Mouse (Mus musculus) heart, adult 18-20 months (tissue): ENCODE results near the gene Ltb4r2. TPM values are rescaled to one million over a fixed set of nuclear protein-coding genes. Genes with fewer than 3 reads are reported as not detected.

ENCODE experiments used
- DNase-seq, 2 experiments: peaks; one replicate each; pipeline ENCODE4 v3.0.0; 2021 to 2022; ENCODE audit warnings: mixed read lengths in 1 of 2
- total RNA-seq, 2 experiments: library from RNA; stranded (reverse); gene quantifications; 2 replicates each; pipeline ENCODE4 v1.2.3; 2021

Ltb4r2 gene
- total RNA-seq, 2 experiments from 2014 or later = 0.21 to 0.25 TPM

- DNase-seq = no peak
These were observed 24.0 kb upstream of the Ltb4r2 start for GRCm38 (mm10) chr14:55737086-55737687.

DNA sequence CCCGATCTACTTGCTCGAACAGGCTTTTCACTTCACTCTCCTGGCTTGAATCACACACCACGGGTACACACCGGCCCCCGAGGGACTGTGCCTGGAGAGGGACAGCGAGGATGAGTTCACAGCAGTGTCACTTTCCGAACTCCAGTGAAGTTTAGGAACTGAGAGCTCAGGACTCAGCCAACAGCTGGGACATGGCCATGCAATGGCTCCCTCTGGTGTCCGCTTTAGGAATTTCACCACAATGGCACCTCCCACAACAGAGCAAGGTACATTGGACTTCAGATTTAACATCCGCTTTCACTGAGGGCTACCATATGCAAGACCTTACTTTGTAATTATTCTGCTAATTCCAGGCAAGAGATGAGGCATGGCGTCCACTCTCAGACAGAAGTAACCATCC is 17.5 kb upstream of the Ltb4r2 start:
- peak; percentile 87 to 93 for DNase-seq

DNA sequence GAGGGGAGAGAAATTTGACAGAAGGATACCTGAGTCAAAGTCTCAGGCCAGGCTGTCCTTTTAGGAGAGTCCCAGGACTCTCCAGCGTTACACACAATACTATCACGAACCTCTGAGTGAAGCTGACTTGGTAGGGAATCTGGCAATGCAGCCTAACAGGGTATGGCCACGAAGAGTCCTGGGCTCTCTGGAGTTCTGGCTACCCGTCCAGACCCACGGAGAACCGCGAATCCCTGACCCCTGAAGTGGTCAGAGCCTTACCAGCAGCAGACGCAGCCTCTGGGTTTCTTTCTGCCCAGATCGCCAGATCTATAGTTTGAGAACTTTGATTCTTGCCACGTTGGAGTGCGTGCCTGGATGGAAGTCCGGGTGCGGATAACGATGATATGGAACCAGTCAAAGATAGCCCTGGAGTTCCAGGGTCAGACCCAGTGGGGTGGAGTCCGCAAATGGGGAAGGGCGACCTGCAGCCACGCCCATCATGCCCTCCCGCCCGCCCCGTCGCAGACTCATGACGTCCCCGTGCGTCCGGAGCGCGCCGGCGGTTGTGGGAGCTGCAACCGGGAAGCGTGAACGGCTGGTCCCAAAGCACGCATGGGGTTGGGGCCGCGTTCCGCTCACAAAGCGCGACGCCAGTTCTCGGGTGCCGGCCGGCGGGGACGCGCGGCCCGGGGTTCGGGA is 15.9 kb upstream of the Ltb4r2 start, which contains the start of the genes Dhrs1 and Nop9:
Gene Dhrs1 (minus strand): TSS at position 511 of the 681 bp plus-strand sequence.
Gene Nop9 (plus strand): TSS at position 514 of the 681 bp plus-strand sequence.
- DNase-seq = peak; percentile 91 to 92

DNA sequence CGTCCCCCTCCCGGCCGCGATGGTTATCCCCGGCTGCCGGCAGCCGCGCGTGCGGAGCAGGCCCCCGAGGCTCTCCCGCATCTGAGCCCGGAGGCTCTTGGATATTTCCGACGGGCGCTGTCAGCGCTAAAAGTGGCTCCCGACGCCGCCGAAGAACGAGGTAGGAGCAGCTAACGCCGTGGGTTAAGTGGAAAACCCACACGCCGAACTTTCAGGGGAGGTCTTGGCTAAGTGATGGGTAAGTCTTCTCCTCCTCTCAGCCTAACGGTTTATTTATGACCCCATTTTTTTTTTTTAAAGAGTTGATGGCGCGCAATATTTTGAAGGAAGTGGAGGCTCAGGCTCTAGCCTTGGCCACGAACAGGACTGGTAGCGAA is 15.4 kb upstream of the Ltb4r2 start:
- DNase-seq = no peak

- DNase-seq = no peak
These were observed 14.0 kb upstream of the Ltb4r2 start for GRCm38 (mm10) chr14:55747051-55747847.

GRCm38 (mm10) chr14:55757566-55757965 is 3.7 kb upstream of the Ltb4r2 start:
- no peak for DNase-seq

GRCm38 (mm10) chr14:55758363-55758784 is 2.9 kb upstream of the Ltb4r2 start, which contains the start of gene Cideb:
Gene Cideb (minus strand): TSS chr14:55758458.
- peak; percentile 49 to 68 for DNase-seq

DNA sequence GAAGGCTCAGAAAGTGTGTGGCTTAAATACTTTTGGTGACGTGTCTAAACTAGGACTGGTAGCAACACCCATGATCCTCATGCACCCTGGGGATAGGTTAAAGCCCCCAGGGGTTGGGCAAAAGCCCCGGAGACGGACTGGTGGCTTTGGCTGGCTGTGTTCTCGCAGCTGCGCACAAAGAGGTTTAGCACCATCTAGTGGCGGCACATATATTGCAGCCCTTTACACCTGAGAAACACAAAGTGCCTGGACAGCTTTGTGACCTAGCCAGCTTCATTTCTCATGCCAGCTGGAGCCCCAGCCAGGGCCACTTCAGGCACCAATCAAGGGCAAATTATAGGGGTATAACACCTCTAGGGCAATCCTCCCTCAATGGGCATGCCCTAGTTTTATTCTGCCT is 1.1 kb upstream of the Ltb4r2 start:
- DNase-seq = peak; percentile 82 to 93

GRCm38 (mm10) chr14:55762001-55762821 is 983 bp downstream of the Ltb4r2 start:
- DNase-seq = peak in 1 of 2 experiments; percentile 64

GRCm38 (mm10) chr14:55763166-55763565 is 1.9 kb downstream of the Ltb4r2 start:
- peak; percentile 46 to 50 for DNase-seq

DNA sequence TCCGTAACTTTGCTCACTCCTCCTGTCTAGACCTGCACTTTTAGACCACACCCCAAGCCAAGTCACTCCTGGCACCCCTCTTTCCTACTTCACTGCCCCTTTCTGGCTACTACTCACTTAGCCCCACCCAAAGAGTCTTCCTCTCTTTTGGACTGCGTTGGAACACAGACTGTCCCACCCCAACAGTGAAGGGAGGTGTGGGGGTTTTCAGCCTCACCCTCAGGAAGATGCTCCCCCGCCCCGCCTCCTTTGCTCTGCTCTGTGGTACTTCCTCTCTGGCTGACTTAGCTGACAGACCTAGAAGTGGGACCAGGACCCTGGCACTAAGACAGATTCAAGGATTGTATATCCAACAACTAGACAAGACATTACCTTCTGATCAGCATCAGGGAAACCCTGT is 4.5 kb downstream of the Ltb4r2 start, which contains the start of gene Ltb4r1:
Gene Ltb4r1 (plus strand): TSS at position 267 of the 400 bp plus-strand sequence.
- no peak for DNase-seq

DNA sequence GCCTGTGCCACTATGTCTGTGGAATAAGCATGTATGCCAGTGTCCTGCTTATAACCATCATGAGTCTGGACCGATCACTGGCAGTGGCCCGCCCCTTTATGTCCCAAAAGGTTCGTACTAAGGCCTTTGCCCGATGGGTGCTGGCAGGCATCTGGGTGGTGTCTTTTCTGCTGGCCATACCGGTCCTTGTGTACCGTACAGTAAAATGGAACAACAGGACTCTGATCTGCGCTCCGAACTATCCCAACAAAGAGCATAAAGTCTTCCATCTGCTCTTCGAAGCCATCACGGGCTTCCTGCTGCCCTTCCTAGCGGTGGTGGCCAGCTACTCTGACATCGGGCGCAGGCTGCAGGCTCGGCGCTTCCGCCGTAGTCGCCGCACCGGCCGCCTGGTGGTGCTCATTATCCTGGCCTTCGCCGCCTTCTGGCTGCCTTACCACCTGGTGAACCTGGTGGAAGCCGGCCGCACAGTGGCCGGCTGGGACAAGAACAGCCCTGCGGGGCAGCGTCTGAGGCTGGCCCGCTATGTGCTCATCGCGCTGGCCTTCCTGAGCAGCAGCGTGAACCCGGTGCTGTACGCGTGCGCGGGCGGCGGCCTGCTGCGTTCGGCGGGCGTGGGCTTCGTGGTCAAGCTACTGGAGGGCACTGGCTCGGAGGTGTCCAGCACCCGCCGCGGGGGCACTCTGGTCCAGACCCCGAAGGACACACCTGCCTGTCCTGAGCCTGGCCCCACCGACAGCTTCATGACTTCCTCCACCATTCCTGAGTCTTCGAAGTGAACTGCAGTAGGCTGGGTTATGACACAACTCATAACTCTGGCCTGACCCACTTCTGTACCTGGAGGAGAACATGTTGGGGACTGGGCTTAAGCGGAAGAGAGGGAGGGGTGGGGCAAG is 6.5 kb downstream of the Ltb4r2 start:
- DNase-seq = peak; percentile 53 to 64

DNA sequence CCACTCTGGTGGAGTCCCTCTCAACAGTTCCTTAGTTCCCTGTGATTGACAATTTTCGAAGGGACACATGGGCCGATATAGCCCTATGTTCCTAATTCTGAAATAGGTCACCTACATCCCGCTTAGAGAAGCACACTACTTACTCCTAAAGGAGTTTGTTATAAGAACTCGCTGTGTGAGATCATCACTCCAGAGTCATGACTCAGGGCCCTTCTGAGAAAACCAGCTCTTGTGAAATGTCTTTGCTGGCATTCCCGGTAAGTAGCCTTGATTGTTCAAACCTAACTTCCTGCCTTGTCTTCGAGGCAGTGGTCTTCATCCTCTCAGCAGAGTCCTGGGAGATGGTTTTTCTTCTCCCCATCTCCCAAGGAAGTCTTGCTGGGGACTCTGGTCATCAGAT is 7.3 kb downstream of the Ltb4r2 start:
- no peak for DNase-seq

- no peak for DNase-seq
These were observed 8.0 kb downstream of the Ltb4r2 start for GRCm38 (mm10) chr14:55769087-55769703.

- DNase-seq = no peak
These were observed 15.5 kb downstream of the Ltb4r2 start for GRCm38 (mm10) chr14:55776711-55777110.

DNA sequence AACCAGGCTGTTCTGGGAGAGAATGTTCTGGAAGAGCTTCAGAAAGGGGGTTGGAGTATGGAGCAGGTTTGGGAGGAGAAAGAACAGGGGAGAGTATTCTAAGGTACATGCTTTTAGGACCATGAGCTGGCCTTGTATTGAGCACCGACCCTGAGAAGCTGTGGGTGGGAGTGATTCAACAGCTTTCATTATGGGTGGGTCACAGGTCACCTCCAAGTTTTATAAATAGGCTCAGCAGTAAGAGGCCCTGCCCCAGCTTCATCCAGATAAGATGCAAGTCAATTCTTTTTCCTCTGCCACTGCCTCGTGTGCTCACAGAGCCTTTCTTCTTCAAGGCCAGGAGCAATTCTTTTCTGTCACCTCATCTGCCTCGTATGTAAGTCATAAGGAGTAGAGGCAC is 15.9 kb downstream of the Ltb4r2 start:
- no peak for DNase-seq

DNA sequence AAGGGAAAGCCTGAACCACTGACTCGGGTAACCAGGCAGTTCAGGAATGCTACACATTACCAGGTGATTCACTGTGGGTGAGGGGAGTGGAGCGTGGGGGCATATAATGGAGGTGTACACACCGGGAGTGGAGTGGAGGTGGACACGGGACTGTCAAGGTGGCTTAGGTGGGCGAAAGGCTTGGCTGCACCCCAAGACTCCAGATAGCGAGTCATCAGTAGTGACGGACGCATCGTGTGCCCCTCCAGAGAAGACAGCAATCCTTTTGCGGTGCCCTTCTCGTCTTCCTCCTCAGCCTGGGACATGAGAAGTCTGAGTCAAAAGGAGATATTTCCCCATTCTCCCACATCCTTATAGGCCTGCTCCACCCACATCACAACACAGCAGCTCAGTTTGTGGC is 16.6 kb downstream of the Ltb4r2 start:
- DNase-seq = no peak

GRCm38 (mm10) chr14:55778686-55779085 is 17.5 kb downstream of the Ltb4r2 start:
- no peak for DNase-seq

DNA sequence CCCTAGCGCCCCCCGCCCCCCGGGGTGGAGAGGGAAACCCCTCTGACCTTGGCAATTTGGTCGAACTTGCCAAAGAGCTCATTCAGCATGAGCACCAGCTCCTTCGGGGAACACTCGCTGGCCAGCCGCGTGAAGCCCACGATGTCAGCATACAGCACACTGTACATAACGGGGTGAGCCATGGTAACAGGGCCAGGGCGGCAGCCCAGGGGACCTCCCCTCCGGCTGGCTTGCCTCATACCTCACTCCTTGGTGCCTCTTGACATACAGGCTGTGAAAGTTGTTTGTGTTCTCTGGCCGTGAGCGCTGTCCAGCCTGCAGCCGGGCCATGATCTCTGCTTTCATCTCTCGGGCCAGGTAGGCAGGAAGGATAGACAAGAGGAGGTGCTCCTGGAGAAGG is 18.4 kb downstream of the Ltb4r2 start:
- no peak for DNase-seq

DNA sequence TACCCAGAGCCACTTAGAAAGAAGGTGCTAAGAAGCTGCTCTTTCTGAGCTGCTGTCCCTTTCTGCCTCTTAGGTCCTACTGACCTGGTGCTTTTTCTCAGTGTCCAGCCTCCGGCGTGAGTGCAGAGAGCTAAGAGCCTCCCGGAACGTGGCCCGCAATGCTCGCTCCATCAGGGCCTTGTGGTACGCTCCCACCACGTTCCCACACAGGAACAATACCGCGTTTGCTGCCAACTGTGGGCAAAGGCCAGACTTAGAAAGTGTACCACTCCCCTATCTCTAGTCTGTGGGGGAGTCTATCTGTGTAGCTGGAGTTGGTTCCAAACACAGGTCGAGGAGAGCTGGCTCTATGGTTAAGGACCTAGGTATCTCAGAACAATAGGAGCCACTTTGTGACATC is 19.5 kb downstream of the Ltb4r2 start:
- no peak for DNase-seq
